Mouse (Mus musculus): ENCODE results near the gene Ptges2.

Ptges2 gene

DNA sequence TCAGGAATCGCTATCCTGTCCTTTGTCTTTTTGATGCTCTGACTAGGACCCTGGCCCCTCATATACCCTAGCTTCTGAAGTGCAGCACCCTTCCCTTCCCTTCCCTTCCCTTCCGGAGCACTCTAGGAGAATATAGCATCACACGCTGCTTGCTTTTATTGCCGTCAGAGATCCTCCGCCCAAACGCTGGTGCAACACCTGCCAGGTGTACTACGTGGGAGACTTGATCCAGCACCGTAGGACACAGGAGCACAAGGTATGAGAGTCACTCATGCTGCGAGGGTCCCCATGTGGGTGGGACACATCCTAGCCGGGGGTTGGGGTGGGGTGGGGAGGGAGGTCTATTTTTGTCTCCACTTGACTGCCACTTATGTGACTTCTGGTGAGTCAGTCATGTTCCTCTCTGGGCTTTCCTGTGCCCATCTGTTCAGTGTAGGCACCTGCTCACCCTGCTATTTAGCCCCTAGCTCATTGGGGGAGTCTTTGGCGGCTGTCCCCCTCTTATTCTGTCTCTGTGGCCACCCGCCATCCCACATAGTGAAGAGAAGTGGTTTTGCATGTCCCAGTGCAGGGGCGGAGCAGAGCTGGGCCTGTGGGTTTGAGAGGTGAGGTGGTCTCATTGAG is 20.3 kb upstream of the Ptges2 start:
- no peak for DNase-seq

GRCm38 (mm10) chr2:32376963-32377362 is 18.7 kb upstream of the Ptges2 start:
- no peak for DNase-seq

GRCm38 (mm10) chr2:32380001-32380500 is 15.6 kb upstream of the Ptges2 start:
- DNase-seq, result no peak

DNA sequence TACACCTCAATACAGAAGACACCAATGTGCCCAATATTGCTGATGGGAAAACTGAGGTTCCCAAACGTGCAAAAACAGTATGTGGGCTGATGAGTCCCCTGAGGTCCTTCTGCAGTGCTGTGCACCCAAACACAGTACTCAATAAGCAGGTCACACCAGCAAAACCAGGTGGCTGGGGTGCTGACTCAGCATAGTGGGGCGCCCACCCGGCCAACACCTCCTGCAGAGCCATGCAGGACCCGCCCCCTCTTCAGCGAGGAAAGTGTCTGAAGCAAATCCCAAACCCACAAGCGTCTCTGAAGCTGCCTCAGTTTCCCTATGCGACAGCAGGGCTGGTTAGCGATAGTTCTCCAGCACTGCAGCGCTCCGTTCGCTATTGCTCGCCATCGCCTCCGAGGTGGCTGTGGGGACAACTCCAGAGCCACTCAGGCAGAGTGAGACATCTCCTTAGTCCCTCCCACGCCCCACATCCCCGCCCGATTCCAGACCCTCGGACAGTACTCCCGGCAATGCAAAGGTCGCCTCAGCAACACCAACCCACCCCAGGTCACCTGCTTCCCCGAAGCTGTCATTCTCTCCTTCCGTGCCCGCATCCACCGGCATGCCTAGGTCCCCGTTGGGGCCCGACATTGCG is 14.4 kb upstream of the Ptges2 start:
- DNase-seq, result no peak

DNA sequence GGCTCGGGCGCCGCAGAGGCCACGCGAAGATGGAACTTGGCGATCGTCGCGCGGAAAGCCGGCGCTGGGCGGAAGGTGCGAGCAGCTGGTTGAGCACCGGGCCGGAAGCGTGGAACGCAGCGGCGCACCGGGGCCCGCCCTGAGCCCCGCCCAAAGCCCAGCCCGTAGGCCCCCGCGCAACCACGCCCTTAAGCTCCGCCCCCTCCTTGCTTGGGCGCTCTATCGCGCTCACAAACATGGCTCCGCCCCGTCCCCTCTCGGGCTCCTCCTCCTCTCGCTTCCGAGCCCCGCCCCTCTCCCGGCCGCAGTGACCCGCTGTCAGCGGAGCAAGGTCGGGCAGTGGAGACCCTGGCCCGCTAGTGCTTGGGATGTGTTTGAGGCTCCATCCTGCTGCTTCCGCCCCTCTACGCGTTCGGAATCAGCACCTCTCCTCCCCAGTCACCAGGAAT is 13.9 kb upstream of the Ptges2 start, which contains the start of gene 1110008P14Rik:
Gene 1110008P14Rik, minus strand, starts transcription at position 164 of the 449 bp plus-strand sequence.
- peak; percentile 95 for DNase-seq

- no peak for DNase-seq
These were observed 13.0 kb upstream of the Ptges2 start for GRCm38 (mm10) chr2:32382689-32383088.

DNA sequence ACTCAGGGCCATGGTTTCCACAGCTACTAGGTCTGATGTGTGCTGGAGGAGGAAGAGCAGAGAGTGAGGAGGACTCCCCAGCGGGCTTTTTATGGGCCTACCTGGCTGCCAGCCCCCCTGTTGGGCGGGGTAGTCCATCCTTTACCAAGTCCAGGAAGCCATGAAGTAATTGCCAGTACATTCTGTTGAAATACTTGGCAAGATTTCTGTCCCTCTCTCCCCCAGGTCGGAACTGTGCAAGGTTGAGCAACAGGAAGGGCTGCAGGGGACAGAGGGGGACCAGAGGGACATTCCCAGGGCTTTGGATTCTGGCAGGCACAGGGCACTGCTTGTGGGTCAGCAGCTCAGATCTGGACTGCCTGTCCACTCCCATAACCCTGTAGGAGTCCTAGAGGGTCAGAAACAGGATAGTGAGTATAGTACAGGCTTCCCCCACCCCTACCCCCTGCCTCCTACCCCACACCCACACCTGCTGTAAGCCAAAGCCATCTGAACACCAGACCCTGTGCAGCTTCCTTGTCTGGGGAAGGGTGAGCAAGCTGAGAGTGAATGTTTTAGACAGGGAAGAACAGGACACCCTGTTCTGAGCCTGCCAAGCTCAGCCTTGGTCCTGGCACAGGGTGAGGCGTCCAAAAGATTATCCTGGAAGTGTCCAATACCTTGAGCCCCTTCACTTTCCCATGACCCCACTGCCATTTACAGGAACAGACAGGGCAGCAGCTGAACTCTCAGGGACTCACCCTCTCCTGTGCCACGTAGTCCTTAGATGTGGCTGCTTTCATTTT is 7.8 kb upstream of the Ptges2 start, which contains the start of gene Lcn2:
Gene Lcn2, minus strand, starts transcription at position 547 of the 785 bp plus-strand sequence.
- no peak for DNase-seq

DNA sequence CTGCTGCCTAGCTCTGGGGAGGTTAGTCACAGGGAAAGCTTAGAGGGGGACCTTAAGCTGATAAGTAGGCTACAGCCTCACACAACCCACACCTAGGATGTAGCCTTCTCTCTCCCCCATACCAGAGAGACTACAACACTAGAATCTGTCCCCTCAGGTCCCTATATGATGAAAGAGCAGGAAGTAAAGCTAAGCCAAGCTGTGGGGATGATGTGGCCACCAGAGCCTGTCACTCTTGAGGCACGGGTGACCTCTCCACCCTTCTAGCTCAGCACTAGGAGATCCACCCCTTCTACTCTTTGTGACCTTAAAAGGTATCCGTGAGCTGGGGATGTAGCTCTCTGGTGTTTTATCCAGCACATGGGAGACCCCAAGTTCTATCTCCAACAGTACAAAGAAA is 6.5 kb upstream of the Ptges2 start:
- no peak for DNase-seq

GRCm38 (mm10) chr2:32390871-32391270 is 4.8 kb upstream of the Ptges2 start:
- DNase-seq, result no peak

- DNase-seq, result no peak
These were observed 3.6 kb upstream of the Ptges2 start for GRCm38 (mm10) chr2:32392063-32392462.

- no peak for DNase-seq
These were observed 723 bp upstream of the Ptges2 start for GRCm38 (mm10) chr2:32394973-32395372.

DNA sequence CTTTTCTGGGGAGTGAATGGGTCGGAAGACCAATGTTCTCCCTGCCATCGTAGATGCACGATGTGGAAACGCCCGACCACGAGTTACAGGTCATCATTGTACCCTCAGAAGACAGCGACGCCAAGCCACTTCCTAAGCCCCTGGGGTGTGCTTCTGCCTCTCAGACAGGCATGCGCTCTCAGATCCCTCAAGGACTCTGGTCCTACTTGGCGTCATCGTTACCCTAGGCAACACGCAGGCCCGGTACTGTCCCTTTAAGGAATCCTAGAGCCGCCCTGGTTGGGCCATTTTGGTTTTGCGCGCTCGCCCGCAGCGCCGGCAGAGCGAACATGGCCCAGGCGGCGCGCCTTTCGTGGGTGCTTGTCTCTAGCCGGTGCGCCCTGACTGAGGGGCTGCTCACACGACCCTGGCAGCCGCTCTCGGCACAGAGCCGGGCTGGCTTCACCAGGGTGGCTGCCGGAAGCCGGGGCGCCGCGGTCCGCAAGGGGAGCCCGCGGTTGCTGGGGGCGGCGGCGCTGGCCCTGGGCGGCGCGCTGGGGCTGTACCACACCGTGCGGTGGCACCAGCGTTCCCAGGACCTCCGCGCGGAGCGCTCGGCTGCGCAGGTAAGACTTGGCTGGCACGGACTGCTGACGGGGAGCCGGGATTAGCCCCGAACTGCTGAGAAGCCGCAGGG is 388 bp downstream of the Ptges2 start:
- peak; percentile 92 for DNase-seq

DNA sequence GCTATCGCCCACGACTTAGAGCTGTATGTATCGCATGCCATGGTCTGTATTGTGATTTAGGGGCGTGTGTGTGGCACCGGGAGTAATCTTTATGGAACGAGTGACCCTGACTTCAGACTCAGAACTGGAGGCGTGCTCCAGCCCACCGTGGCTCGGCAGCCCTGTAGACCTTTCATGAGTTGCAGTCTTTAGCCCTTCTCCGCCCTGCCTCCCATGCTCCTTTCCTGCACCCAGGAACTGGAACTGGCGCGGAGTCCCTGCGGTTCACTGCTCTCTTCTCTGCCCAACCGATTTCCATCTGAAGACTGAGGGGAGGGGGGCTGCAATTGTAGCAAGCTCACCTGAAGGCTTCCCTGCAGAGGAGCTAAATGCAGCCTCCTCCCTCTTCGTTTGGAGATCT is 999 bp downstream of the Ptges2 start:
- no peak for DNase-seq

GRCm38 (mm10) chr2:32404663-32405062 is 9.0 kb downstream of the Ptges2 start:
- DNase-seq, result peak; percentile 91

DNA sequence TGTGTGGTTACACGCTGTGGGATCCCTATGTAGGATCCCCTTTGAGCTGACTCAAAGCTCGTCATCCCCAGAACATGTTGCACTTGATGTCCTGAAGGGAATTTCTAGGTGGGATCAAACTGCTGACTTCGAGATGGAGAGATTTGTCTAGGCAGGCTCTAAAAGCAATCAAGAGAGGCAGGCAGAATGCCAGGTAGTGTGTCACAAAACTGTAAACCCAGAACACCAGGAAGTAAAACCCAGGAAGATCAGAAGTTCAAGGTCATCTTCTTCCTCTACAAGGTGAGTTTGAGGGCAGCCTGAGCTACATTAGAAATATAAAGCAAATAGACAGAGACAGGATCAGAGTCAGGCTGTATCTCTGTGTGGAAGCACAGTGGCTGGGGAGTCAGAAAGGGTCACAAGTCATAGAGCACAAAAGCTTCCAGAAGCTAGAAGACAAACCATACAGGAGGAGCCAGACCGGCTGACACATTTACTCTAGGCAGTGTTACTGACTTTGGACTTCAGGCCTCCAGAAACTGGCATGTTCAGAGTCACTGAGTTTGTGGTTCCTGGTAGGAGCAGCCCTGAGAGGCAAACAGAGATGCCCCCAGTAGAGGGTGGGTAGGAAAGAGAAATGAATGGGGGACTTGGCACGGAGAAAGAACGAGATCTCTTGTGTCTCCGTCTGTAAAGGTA is 11.6 kb downstream of the Ptges2 start:
- no peak for DNase-seq

DNA sequence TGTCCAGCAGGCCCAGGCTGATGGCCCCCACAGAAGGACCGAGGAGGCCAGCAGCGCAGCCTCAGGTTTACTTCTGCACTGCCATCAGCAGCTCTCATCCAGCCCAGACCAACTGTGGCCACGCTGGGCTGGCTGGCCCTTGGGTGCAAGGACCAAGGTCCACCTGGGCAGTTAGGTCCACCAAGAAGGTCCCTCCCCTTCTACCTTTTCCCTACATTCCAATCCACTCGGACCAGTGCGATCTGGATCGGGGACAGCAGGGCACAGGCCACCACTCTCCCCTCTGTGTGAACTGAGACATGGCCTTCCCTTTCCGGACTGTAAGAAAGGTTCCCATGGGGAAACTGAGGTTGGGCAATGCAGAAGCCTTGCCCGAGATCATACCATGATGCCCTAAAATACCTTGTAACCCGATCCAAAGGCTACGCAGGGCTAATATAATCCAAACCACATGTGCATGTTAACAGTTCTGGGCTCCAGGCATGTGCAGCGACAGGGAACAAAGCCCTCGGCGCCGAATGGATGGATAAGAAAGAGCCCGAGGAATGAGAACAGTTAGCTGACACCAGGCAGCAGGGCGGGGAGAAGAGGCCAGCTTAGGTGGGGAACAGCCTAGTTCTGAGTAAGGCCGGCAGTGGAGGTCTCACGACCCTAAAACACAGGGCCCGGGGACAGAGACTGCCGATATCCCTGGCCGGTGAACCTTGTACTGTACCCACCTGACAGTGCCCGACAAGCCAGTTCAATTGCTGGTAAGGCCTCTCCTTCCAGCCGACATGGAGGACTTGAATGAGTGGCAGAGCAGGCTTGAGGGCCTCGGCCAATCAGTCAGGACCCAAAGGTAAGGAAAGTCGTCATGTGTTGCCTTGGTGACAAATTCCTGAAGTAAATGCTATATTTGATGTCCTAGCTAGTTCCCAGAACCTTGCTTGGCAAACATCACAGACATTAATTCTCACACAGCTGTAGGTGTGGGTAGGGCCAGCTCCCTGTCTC is 13.0 kb downstream of the Ptges2 start:
- DNase-seq, result no peak

GRCm38 (mm10) chr2:32411407-32411806 is 15.7 kb downstream of the Ptges2 start:
- no peak for DNase-seq

DNA sequence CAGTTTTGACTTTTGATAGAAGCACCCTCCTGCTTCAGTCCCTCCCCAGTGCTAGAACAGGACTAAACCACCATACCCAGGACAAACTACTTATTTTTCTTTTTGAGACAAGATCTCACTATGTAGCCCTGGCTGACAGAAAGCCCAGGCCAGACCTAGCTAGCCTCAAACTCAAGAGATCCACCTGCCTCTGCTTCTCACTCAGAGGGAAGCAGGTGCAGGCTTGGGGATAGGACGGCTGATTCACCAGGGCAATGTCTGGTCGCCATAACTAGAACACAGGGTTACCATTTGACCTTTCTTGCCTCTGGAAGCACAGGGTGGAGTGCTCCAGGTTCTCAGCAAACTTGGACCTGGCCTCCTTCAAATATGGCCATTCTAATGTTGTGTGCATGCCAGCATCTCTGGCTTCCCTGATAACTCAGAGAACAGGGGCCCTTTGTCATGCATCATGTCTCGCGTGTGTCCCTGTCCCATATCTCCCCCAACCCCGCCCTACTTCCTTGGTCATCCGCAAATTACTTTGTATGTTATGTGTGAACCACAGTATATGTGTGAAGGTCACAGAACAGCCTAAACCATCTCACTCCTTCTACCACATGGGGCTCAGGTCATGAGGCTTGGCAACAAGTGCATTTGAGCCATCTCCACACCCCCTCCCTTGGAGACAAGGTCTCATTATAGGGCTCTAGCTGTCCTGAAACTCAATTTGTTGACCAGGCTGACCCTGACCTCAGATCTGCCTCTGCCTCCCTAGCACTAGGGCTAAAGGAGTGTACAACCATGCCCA is 17.2 kb downstream of the Ptges2 start:
- no peak for DNase-seq

DNA sequence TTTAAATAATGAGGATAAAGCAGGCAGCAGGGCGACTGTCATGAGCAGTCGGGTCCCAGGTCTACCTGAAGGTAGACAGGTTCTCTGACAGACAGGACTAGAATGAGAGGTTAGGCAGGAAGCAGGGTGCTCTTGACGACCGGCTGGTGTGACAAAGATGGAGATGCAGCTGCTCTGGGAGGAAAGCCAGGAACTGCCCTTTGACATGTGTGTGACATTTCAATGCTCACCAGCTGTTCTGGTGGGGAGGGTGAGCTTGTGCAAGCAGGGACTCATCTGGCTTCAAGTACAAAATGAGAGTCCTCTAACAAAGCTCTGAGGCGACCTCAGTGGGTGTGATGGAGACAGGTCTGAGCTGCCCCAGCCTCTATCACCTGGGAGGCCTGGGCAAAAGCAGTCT is 18.2 kb downstream of the Ptges2 start:
- no peak for DNase-seq

GRCm38 (mm10) chr2:32415801-32416200 is 20.1 kb downstream of the Ptges2 start:
- no peak for DNase-seq
